Mouse (Mus musculus) hindbrain, embryonic 11.5 days (tissue): Measurements from ENCODE around the gene Rai14. TPM values are rescaled to one million over a fixed set of nuclear protein-coding genes. Genes with fewer than 3 reads are reported as not detected.

Experiments used
- ATAC-seq: fragments of 200-750 bp; cut with Nextera tagmentation; 2 replicates; pipeline ENCODE4 v1.8.0; 2017; ENCODE audit warnings: mild to moderate bottlenecking, moderate TSS enrichment, moderate library complexity; ENCODE audit not compliant: low FRiP score
- DNase-seq: peaks from one replicate; pipeline ENCODE4 v3.0.0-alpha.2; 2015; ENCODE audit warnings: low spot score
- H3K27ac ChIP-seq: fragments of 300-500 bp; sonication (generic); 2 replicates; pipeline ENCODE4 v1.5.1; 2014; ENCODE audit warnings: mild to moderate bottlenecking, low read depth, low read length
- H3K27me3 ChIP-seq: fragments of 300-500 bp; sonication (generic); 2 replicates; pipeline ENCODE4 v1.6.1; 2014; ENCODE audit warnings: mild to moderate bottlenecking, low read length, moderate library complexity, mixed read lengths; ENCODE audit not compliant: control insufficient read depth, insufficient read depth
- H3K36me3 ChIP-seq: fragments of 300-500 bp; sonication (generic); 2 replicates; pipeline ENCODE4 v1.6.1; 2014; ENCODE audit warnings: mild to moderate bottlenecking, low read length, moderate library complexity, mixed read lengths; ENCODE audit not compliant: control insufficient read depth, insufficient read depth
- H3K4me1 ChIP-seq: fragments of 300-500 bp; sonication (generic); replicated peaks from 2 replicates; pipeline ENCODE4 v1.6.1; 2014; ENCODE audit warnings: low read length, mixed read lengths; ENCODE audit not compliant: control insufficient read depth, insufficient read depth
- H3K4me2 ChIP-seq: fragments of 300-500 bp; sonication (generic); replicated peaks from 2 replicates; pipeline ENCODE4 v1.6.1; 2014; ENCODE audit warnings: mild to moderate bottlenecking, low read depth, low read length
- H3K4me3 ChIP-seq: fragments of 300-500 bp; sonication (generic); 2 replicates; pipeline ENCODE4 v1.5.1; 2014; ENCODE audit warnings: low read depth, low read length
- H3K9ac ChIP-seq: fragments of 300-500 bp; sonication (generic); 2 replicates; pipeline ENCODE4 v1.6.1; 2014; ENCODE audit warnings: low read depth, low read length
- H3K9me3 ChIP-seq: fragments of 300-500 bp; sonication (generic); 2 replicates; pipeline ENCODE4 v1.6.1; 2016; ENCODE audit warnings: low read length; ENCODE audit not compliant: control insufficient read depth
- WGBS: fragments of 180-500 bp; shearing (Covaris S2); extraction: QIAGEN DNeasy Blood & Tissue Kit; methylation state at CpG from one replicate; pipeline ENCODE4 v1.1.7; 2014; 5-methylcytosine and 5-hydroxymethylcytosine counted together
- polyA plus RNA-seq: library from polyadenylated mRNA; unstranded; fragments of >200 nt; fragmentation: Nextera tagmentation; extraction: Ambion mirVana; gene quantifications from 2 replicates; pipeline ENCODE4 v1.2.1, GENCODE M21; 2014

Gene Rai14
- polyA plus RNA-seq, 1 experiment from 2014 or later = 93.4 TPM

GRCm38 (mm10) chr15:10690219-10690618 lies 24.2 kb downstream of the Rai14 start:
- H3K36me3 ChIP-seq = no peaks in the 10 kb centered on the region
- no peaks in the 10 kb centered on the region for H3K4me1 ChIP-seq
- H3K4me3 ChIP-seq = no peak overlapping the region
- ATAC-seq (no peak), DNase-seq (no peak)
- H3K27me3 ChIP-seq = no peaks in the 10 kb centered on the region
- 81% methylated on average over 13 of the region's 13 CpGs for WGBS
- no peaks in the 10 kb centered on the region for H3K9me3 ChIP-seq
- no peak overlapping the region for H3K9ac ChIP-seq
- no peak overlapping the region for H3K4me2 ChIP-seq
- H3K27ac ChIP-seq = no peak overlapping the region

- no peaks in the 10 kb centered on the region for H3K36me3 ChIP-seq
- no peaks in the 10 kb centered on the region for H3K4me1 ChIP-seq
- no peak for ATAC-seq
- no peak overlapping the region for H3K4me3 ChIP-seq
- no peaks in the 10 kb centered on the region for H3K9me3 ChIP-seq
- no peaks in the 10 kb centered on the region for H3K27me3 ChIP-seq
- no peak for DNase-seq
- WGBS = 94% methylated on average over 11 of the region's 11 CpGs
- no peak overlapping the region for H3K9ac ChIP-seq
- H3K4me2 ChIP-seq = no peak overlapping the region
- no peak overlapping the region for H3K27ac ChIP-seq
These were observed 25.1 kb downstream of the Rai14 start for GRCm38 (mm10) chr15:10689304-10689703.

- 84% methylated on average over 5 of the region's 5 CpGs for WGBS
- DNase-seq = no peak
- Histone ChIP-seq H3K4me2 (no peak overlapping the region), H3K4me1 (no peaks in the 10 kb centered on the region), H3K36me3 (no peaks in the 10 kb centered on the region), H3K4me3 (no peak overlapping the region), H3K27ac (no peak overlapping the region), H3K9me3 (no peaks in the 10 kb centered on the region), H3K9ac (no peak overlapping the region), H3K27me3 (no peaks in the 10 kb centered on the region)
- ATAC-seq = no peak
These were observed 25.7 kb downstream of the Rai14 start for GRCm38 (mm10) chr15:10688686-10689085.

GRCm38 (mm10) chr15:10687365-10687764 lies 27.1 kb downstream of the Rai14 start:
- no peaks in the 10 kb centered on the region for H3K4me1 ChIP-seq
- H3K36me3 ChIP-seq = no peaks in the 10 kb centered on the region
- H3K9me3 ChIP-seq = no peaks in the 10 kb centered on the region
- H3K27me3 ChIP-seq = no peaks in the 10 kb centered on the region
- no peak overlapping the region for H3K4me2 ChIP-seq
- H3K9ac ChIP-seq = no peak overlapping the region
- H3K27ac ChIP-seq = no peak overlapping the region
- H3K4me3 ChIP-seq = no peak overlapping the region
- ATAC-seq = no peak
- 62% methylated on average over 7 of the region's 7 CpGs for WGBS
- DNase-seq = no peak

- 93% methylated on average over 14 of the region's 14 CpGs for WGBS
- no peaks in the 10 kb centered on the region for H3K27me3 ChIP-seq
- DNase-seq = no peak
- H3K4me2 ChIP-seq = no peak overlapping the region
- no peaks in the 10 kb centered on the region for H3K9me3 ChIP-seq
- no peaks in the 10 kb centered on the region for H3K36me3 ChIP-seq
- H3K27ac ChIP-seq = no peak overlapping the region
- H3K4me3 ChIP-seq = no peak overlapping the region
- no peaks in the 10 kb centered on the region for H3K4me1 ChIP-seq
- no peak for ATAC-seq
- no peak overlapping the region for H3K9ac ChIP-seq
These were observed 28.6 kb downstream of the Rai14 start for GRCm38 (mm10) chr15:10685692-10686430.

- no peak for ATAC-seq
- Histone ChIP-seq H3K4me1 (no peaks in the 10 kb centered on the region), H3K4me3 (no peak overlapping the region), H3K4me2 (no peak overlapping the region), H3K27me3 (no peaks in the 10 kb centered on the region), H3K9me3 (no peaks in the 10 kb centered on the region), H3K9ac (no peak overlapping the region), H3K27ac (no peak overlapping the region), H3K36me3 (no peaks in the 10 kb centered on the region)
- no peak for DNase-seq
- WGBS = 94% methylated on average over 9 of the region's 9 CpGs
These were observed 30.7 kb downstream of the Rai14 start for GRCm38 (mm10) chr15:10683687-10684203.

- Histone ChIP-seq H3K9ac (no peak overlapping the region), H3K4me2 (no peak overlapping the region), H3K27ac (no peak overlapping the region), H3K36me3 (no peaks in the 10 kb centered on the region), H3K27me3 (no peaks in the 10 kb centered on the region), H3K9me3 (no peaks in the 10 kb centered on the region), H3K4me3 (no peak overlapping the region), H3K4me1 (no peaks in the 10 kb centered on the region)
- DNase-seq = no peak
- no peak for ATAC-seq
- WGBS = 92% methylated on average over 5 of the region's 5 CpGs
These were observed 33.9 kb downstream of the Rai14 start for GRCm38 (mm10) chr15:10680514-10680913.

GRCm38 (mm10) chr15:10679571-10679970 lies 34.9 kb downstream of the Rai14 start:
- no peaks in the 10 kb centered on the region for H3K4me1 ChIP-seq
- H3K9me3 ChIP-seq = no peaks in the 10 kb centered on the region
- no peak overlapping the region for H3K9ac ChIP-seq
- WGBS = 89% methylated on average over 4 of the region's 4 CpGs
- H3K27me3 ChIP-seq = no peaks in the 10 kb centered on the region
- H3K4me3 ChIP-seq = no peak overlapping the region
- no peak overlapping the region for H3K27ac ChIP-seq
- DNase-seq (no peak), ATAC-seq (no peak)
- no peak overlapping the region for H3K4me2 ChIP-seq
- no peaks in the 10 kb centered on the region for H3K36me3 ChIP-seq

- no peak overlapping the region for H3K27ac ChIP-seq
- H3K4me2 ChIP-seq = no peak overlapping the region
- DNase-seq = no peak
- H3K4me1 ChIP-seq = no peaks in the 10 kb centered on the region
- ATAC-seq = no peak
- H3K4me3 ChIP-seq = no peak overlapping the region
- 83% methylated on average over 5 of the region's 5 CpGs for WGBS
- H3K27me3 ChIP-seq = no peaks in the 10 kb centered on the region
- no peaks in the 10 kb centered on the region for H3K36me3 ChIP-seq
- H3K9ac ChIP-seq = no peak overlapping the region
- no peaks in the 10 kb centered on the region for H3K9me3 ChIP-seq
These were observed 38.6 kb downstream of the Rai14 start for GRCm38 (mm10) chr15:10675801-10676200.
